Mouse (Mus musculus) naive thymus-derived CD4-positive, alpha-beta T cell, adult 2 months (primary cell): Measurements from ENCODE around the gene Pyy.

Experiments
- DNase-seq: peaks from one replicate; pipeline ENCODE4 v3.0.0-alpha.2; 2011; ENCODE audit warnings: low read depth

Gene Pyy

GRCm38 (mm10) chr11:102095676-102096075 is 12.0 kb downstream of the Pyy start:
- no peak for DNase-seq

- peak; percentile 64 for DNase-seq
Observed at GRCm38 (mm10) chr11:102089088-102089808, 18.4 kb downstream of the Pyy start.

- DNase-seq, result peak; percentile 59
Observed at GRCm38 (mm10) chr11:102087931-102088898, 19.4 kb downstream of the Pyy start, which contains the start of gene Mpp2. Gene Mpp2 (minus strand): TSS chr11:102088515.

GRCm38 (mm10) chr11:102087081-102087751 is 20.4 kb downstream of the Pyy start:
- DNase-seq, result peak; percentile 87

- DNase-seq, result peak; percentile 28
Observed at GRCm38 (mm10) chr11:102086331-102086730, 21.3 kb downstream of the Pyy start.

- no peak for DNase-seq
Observed at GRCm38 (mm10) chr11:102084159-102084558, 23.5 kb downstream of the Pyy start.

GRCm38 (mm10) chr11:102083193-102083592 is 24.4 kb downstream of the Pyy start:
- no peak for DNase-seq

- no peak for DNase-seq
Observed at GRCm38 (mm10) chr11:102082322-102082721, 25.3 kb downstream of the Pyy start.

GRCm38 (mm10) chr11:102073722-102074121 is 33.9 kb downstream of the Pyy start:
- DNase-seq, result no peak

- DNase-seq, result no peak
Observed at GRCm38 (mm10) chr11:102072729-102073128, 34.9 kb downstream of the Pyy start.

- no peak for DNase-seq
Observed at GRCm38 (mm10) chr11:102070426-102070825, 37.2 kb downstream of the Pyy start.

GRCm38 (mm10) chr11:102069633-102070032 is 38.0 kb downstream of the Pyy start:
- DNase-seq, result no peak

- peak; percentile 14 for DNase-seq
Observed at GRCm38 (mm10) chr11:102068969-102069368, 38.7 kb downstream of the Pyy start.

- DNase-seq, result no peak
Observed at GRCm38 (mm10) chr11:102063076-102063475, 44.6 kb downstream of the Pyy start.

GRCm38 (mm10) chr11:102061941-102062473 is 45.6 kb downstream of the Pyy start:
- DNase-seq, result no peak

- DNase-seq, result peak; percentile 67
Observed at GRCm38 (mm10) chr11:102061236-102061940, 46.2 kb downstream of the Pyy start.
